Mouse (Mus musculus) testis, adult 2 months (tissue): ENCODE data around the gene Crybg2.

ENCODE experiments used
- CTCF ChIP-seq: fragments of 200-500 bp; IDR thresholded peaks from 2 replicates; pipeline ENCODE4 v1.5.1; 2012; ENCODE audit warnings: low read depth, mild to moderate bottlenecking, inconsistent platforms, low read length, moderate library complexity; ENCODE audit not compliant: control insufficient read depth, insufficient read depth, insufficient replicate concordance
- POLR2A ChIP-seq: fragments of 200-500 bp; IDR thresholded peaks from 2 replicates; pipeline ENCODE4 v1.6.1; 2012; ENCODE audit warnings: low read depth, mild to moderate bottlenecking, inconsistent platforms, low read length, moderate library complexity; ENCODE audit not compliant: control insufficient read depth

- TF ChIP-seq CTCF = no peak
- no peak for TF ChIP-seq POLR2A
Measured at GRCm38 (mm10) chr4:134067833-134068544, 7.4 kb downstream of the Crybg2 start.
